Mouse (Mus musculus): Measurements from ENCODE around the gene Adarb2.

Adarb2 gene

GRCm38 (mm10) chr13:8649261-8649660, 446.6 kb downstream of the Adarb2 start:
- DNase-seq (ENCODE audit: extremely low read depth, low read depth, low spot score): no peak

GRCm38 (mm10) chr13:8664615-8665240, 462.1 kb downstream of the Adarb2 start:
- DNase-seq (ENCODE audit: extremely low read depth, low read depth, low spot score): no peak

GRCm38 (mm10) chr13:8677174-8677573, 474.5 kb downstream of the Adarb2 start:
- DNase-seq (ENCODE audit: extremely low read depth, low read depth, low spot score): no peak

- no peak for DNase-seq (ENCODE audit: extremely low read depth, low read depth, low spot score)
These were observed 477.9 kb downstream of the Adarb2 start for GRCm38 (mm10) chr13:8680470-8681129.

- DNase-seq (ENCODE audit: extremely low read depth, low read depth, low spot score): no peak
These were observed 488.8 kb downstream of the Adarb2 start for GRCm38 (mm10) chr13:8691448-8691847.

- no peak for DNase-seq (ENCODE audit: extremely low read depth, low read depth, low spot score)
These were observed 490.1 kb downstream of the Adarb2 start for GRCm38 (mm10) chr13:8692787-8693186.

GRCm38 (mm10) chr13:8698451-8698850, 495.8 kb downstream of the Adarb2 start:
- DNase-seq (ENCODE audit: extremely low read depth, low read depth, low spot score): no peak

- no peak for DNase-seq (ENCODE audit: extremely low read depth, low read depth, low spot score)
These were observed 497.2 kb downstream of the Adarb2 start for GRCm38 (mm10) chr13:8699831-8700230.

GRCm38 (mm10) chr13:8700981-8701380, 498.3 kb downstream of the Adarb2 start:
- DNase-seq (ENCODE audit: extremely low read depth, low read depth, low spot score): no peak

- no peak for DNase-seq (ENCODE audit: extremely low read depth, low read depth, low spot score)
These were observed 502.6 kb downstream of the Adarb2 start for GRCm38 (mm10) chr13:8705296-8705695.

- no peak for DNase-seq (ENCODE audit: extremely low read depth, low read depth, low spot score)
These were observed 510.7 kb downstream of the Adarb2 start for GRCm38 (mm10) chr13:8713377-8713776.

GRCm38 (mm10) chr13:8729972-8730645, 527.4 kb downstream of the Adarb2 start:
- DNase-seq (ENCODE audit: extremely low read depth, low read depth, low spot score): no peak

GRCm38 (mm10) chr13:8737139-8737865, 534.6 kb downstream of the Adarb2 start:
- DNase-seq (ENCODE audit: extremely low read depth, low read depth, low spot score): no peak

- no peak for DNase-seq (ENCODE audit: extremely low read depth, low read depth, low spot score)
These were observed 540.1 kb downstream of the Adarb2 start for GRCm38 (mm10) chr13:8742792-8743191.

- DNase-seq (ENCODE audit: extremely low read depth, low read depth, low spot score): no peak
These were observed 541.9 kb downstream of the Adarb2 start for GRCm38 (mm10) chr13:8744565-8744964.

GRCm38 (mm10) chr13:8745596-8745995, 542.9 kb downstream of the Adarb2 start:
- DNase-seq (ENCODE audit: extremely low read depth, low read depth, low spot score): no peak

GRCm38 (mm10) chr13:8749451-8749850, 546.8 kb downstream of the Adarb2 start:
- DNase-seq (ENCODE audit: extremely low read depth, low read depth, low spot score): no peak

GRCm38 (mm10) chr13:8760940-8761339, 558.3 kb downstream of the Adarb2 start:
- DNase-seq (ENCODE audit: extremely low read depth, low read depth, low spot score): no peak

GRCm38 (mm10) chr13:8769654-8770227, 567.1 kb downstream of the Adarb2 start:
- no peak for DNase-seq (ENCODE audit: extremely low read depth, low read depth, low spot score)

- DNase-seq (ENCODE audit: extremely low read depth, low read depth, low spot score): no peak
These were observed 568.0 kb downstream of the Adarb2 start for GRCm38 (mm10) chr13:8770616-8771015.

GRCm38 (mm10) chr13:8780441-8780840, 577.8 kb downstream of the Adarb2 start:
- peak; percentile 1 for DNase-seq (ENCODE audit: extremely low read depth, low read depth, low spot score)

Measured in fat pad, adult 2 months (tissue).